Mouse (Mus musculus) thymus, adult 2 months (tissue): Measurements from ENCODE around the gene Ankrd2.

ENCODE experiments used
- CTCF ChIP-seq: fragments of 200-500 bp; IDR thresholded peaks from 2 replicates; pipeline ENCODE4 v1.5.1; 2012; ENCODE audit warnings: mild to moderate bottlenecking, control low read depth, low read length, moderate library complexity, borderline replicate concordance; ENCODE audit not compliant: control insufficient read depth, poor library complexity, insufficient read depth; ENCODE audit errors: extremely low read depth
- POLR2A ChIP-seq: fragments of 200-500 bp; IDR thresholded peaks from 2 replicates; pipeline ENCODE4 v1.6.1; 2012; ENCODE audit warnings: mild to moderate bottlenecking, low read length, control low read depth, moderate library complexity; ENCODE audit not compliant: control insufficient read depth, poor library complexity, insufficient read depth; ENCODE audit errors: extremely low read depth

- TF ChIP-seq CTCF (no peak), POLR2A (no peak)
Observed at GRCm38 (mm10) chr19:42043988-42044387, 8.2 kb downstream of the Ankrd2 start.
